In the genomic region with DNA sequence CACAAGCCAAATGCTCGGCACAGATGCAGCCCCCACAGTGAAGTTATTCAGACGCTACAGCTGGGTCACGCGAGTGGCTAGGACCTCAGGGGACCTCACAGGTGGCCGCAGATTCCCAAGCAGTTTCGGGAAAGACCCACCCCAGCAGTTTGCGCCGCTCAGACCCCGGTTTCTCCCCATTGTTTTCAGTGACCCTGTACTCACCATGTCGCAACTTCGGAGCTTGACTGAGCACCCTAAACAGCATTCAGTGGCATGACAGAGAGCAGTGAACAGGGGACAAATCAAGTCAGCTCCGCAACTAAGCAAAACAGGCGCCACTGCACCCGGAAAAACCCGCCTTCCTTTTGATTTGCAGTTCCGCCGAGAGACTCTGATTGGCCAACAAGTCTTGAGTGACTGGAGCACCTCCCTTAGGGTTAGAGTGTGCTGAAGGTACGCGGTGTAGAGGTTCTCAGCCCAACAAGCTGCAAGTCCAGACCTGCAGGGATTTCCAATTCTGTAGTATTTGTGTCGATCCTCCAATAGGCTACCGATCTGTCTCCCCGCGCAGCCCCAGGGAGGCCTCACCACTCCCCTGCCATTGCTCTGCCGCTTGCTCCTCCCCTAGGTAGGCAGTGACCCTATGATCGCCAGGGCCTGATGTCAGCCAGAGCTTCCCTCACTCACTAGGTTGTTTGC, we compare ENCODE assay signal across 7 mouse cellular contexts. TPM values are rescaled to one million over a fixed set of nuclear protein-coding genes. Genes with fewer than 3 reads are reported as not detected.
DNase-seq lines count a peak whose midpoint lies in the region; ATAC-seq and TF ChIP-seq lines count a peak whose summit lies in the region.
"Not testable (repeated sequence)": the region's sequence is repeated elsewhere in the genome, so short reads cannot be mapped to it uniquely, and the experiment has no call there.

A gene (minus strand): TSS at position 496 of the 681 bp plus-strand sequence.

- DNase-seq in adrenal gland, adult 2 months = peak; percentile 88
- peak; percentile 60 for DNase-seq in embryo, embryonic 9.5 days (ENCODE audit: extremely low spot score)
- DNase-seq in gastrocnemius, postnatal 36 days = peak; percentile 27 to 61
- peak; percentile 68 to 73 for DNase-seq in left cerebral cortex, postnatal 36 days (ENCODE audit: low spot score in 2 of 2)
- DNase-seq in midbrain, embryonic 10.5 days (ENCODE audit: low spot score) = peak; percentile 62
- peak; percentile 2 for DNase-seq in skeletal muscle tissue, adult 2 months (ENCODE audit: low read depth, low spot score)

- H3K27ac ChIP-seq in intestine, postnatal 0 days (ENCODE audit: low read depth, low read length) = peak within 1 kb of the TSS; percentile 62
- H3K27ac ChIP-seq in midbrain, embryonic 10.5 days (replicated peaks) = peak within 1 kb of the TSS; percentile 84

- 0% methylated on average over 24 of the region's 25 CpGs for WGBS in intestine, postnatal 0 days
- under 1% methylated on average over 25 of the region's 25 CpGs for WGBS in midbrain, embryonic 10.5 days

- H3K9me3 ChIP-seq in intestine, postnatal 0 days (ENCODE audit: control insufficient read depth); midbrain, embryonic 10.5 days (replicated peaks): not testable (repeated sequence)

- peak within 1 kb of the TSS; percentile 76 for H3K4me2 ChIP-seq in intestine, postnatal 0 days (replicated peaks; ENCODE audit: low read depth)

- H3K4me3 ChIP-seq in intestine, postnatal 0 days (ENCODE audit: low read depth, low read length) = peak within 1 kb of the TSS; percentile 60
- peak within 1 kb of the TSS; percentile 66 for H3K4me3 ChIP-seq in midbrain, embryonic 10.5 days

- not testable (repeated sequence) for H3K4me1 ChIP-seq in intestine, postnatal 0 days (replicated peaks; ENCODE audit: control insufficient read depth, insufficient read depth, low read length); midbrain, embryonic 10.5 days

- intact Hi-C loops in gastrocnemius, postnatal 36 days (cut with DNase I) = loop anchor here (10.0 kb wide), 2 partner anchors 57 to 197 kb away; a partner anchor contains a TSS
- intact Hi-C loops in left cerebral cortex, postnatal 36 days (cut with DNase I) = loop anchor here (5.0 kb wide), 1 partner anchor 46 kb away; no protein-coding TSS in a partner anchor

- ATAC-seq in intestine, postnatal 0 days = peak; percentile 92

- not testable (repeated sequence) for H3K27me3 ChIP-seq in intestine, postnatal 0 days (replicated peaks; ENCODE audit: control insufficient read depth, insufficient read depth, low read length); midbrain, embryonic 10.5 days (ENCODE audit: low read depth, poor library complexity, severe bottlenecking)

- H3K9ac ChIP-seq in intestine, postnatal 0 days (ENCODE audit: low read depth, low read length) = peak within 1 kb of the TSS; percentile 55

- not testable (repeated sequence) for H3K36me3 ChIP-seq in intestine, postnatal 0 days (ENCODE audit: control insufficient read depth, insufficient read depth); midbrain, embryonic 10.5 days

- not testable (repeated sequence) for TF ChIP-seq CTCF in intestine, postnatal 0 days (IDR thresholded peaks at IDR 0.05; ENCODE audit: low read depth)

RNA-seq across cellular contexts. Expression of the gene that starts here (rescaled TPM):
- 1 to 10 TPM; 5.9 to 7.9 TPM for total RNA-seq in adrenal gland, adult 2 months (2021)
- 0.50 and 0.92 TPM in 2 replicates for polyA plus RNA-seq in adrenal gland, adult 2 months (2012; rRNA removed)
- total RNA-seq in gastrocnemius, postnatal 36 days (2021) = 1 to 10 TPM in 1 of 2 experiments, under 1 TPM in 1; 0.37 to 1.8 TPM
- 8.4 and 11.6 TPM in 2 replicates for polyA plus RNA-seq in intestine, postnatal 0 days (2015; fragmentation: Nextera tagmentation; extraction: Ambion mirVana)
- 1 to 10 TPM; 3.6 to 3.9 TPM for total RNA-seq in left cerebral cortex, postnatal 36 days (2021)
- 9.4 and 10.2 TPM in 2 replicates for polyA plus RNA-seq in midbrain, embryonic 10.5 days (2016; fragmentation: Nextera tagmentation; extraction: Ambion mirVana)

Comparison
In these comparisons a context has a peak if more than half of its experiments do, and no peak if none do; other contexts are left out.
1. Peak in every context shown above with its lines: DNase-seq, ATAC-seq, H3K4me3 ChIP-seq and H3K27ac ChIP-seq.
2. DNase-seq: peak in every context shown above with its lines; median percentile 88 in adrenal gland, adult 2 months; 70 in left cerebral cortex, postnatal 36 days; 62 in midbrain, embryonic 10.5 days; 60 in embryo, embryonic 9.5 days; 44 in gastrocnemius, postnatal 36 days; 2 in skeletal muscle tissue, adult 2 months.